Mouse (Mus musculus) c-Kit-negative CD71-positive TER-119-positive erythroid progenitor cells, embryonic 14.5 days (primary cell): ENCODE measurements around the gene Aspdh.

Experiments
- DNase-seq: peaks from one replicate; pipeline ENCODE4 v3.0.0-alpha.2; 2013; ENCODE audit warnings: low read depth, low spot score

Aspdh gene

GRCm38 (mm10) chr7:44465111-44465510 is at the start of gene Aspdh:
Aspdh (plus strand) TSS chr7:44465391.
- DNase-seq, result no peak

- DNase-seq, result no peak
Measured at GRCm38 (mm10) chr7:44427666-44428065, 37.5 kb upstream of the Aspdh start.

- no peak for DNase-seq
Measured at GRCm38 (mm10) chr7:44428171-44428950, 36.8 kb upstream of the Aspdh start.

GRCm38 (mm10) chr7:44428968-44429521 is 36.1 kb upstream of the Aspdh start, which contains the start of gene Lrrc4b:
Lrrc4b (plus strand) TSS chr7:44429018.
- DNase-seq, result no peak

- DNase-seq, result no peak
Measured at GRCm38 (mm10) chr7:44429534-44430488, 35.4 kb upstream of the Aspdh start.

- DNase-seq, result no peak
Measured at GRCm38 (mm10) chr7:44432550-44432949, 32.6 kb upstream of the Aspdh start.

- DNase-seq, result peak; percentile 67
Measured at GRCm38 (mm10) chr7:44433371-44433770, 31.8 kb upstream of the Aspdh start.

- no peak for DNase-seq
Measured at GRCm38 (mm10) chr7:44434089-44434488, 31.1 kb upstream of the Aspdh start.

GRCm38 (mm10) chr7:44435796-44436195 is 29.4 kb upstream of the Aspdh start:
- DNase-seq, result no peak

GRCm38 (mm10) chr7:44436267-44436666 is 28.9 kb upstream of the Aspdh start:
- no peak for DNase-seq

- DNase-seq, result no peak
Measured at GRCm38 (mm10) chr7:44437188-44437587, 28.0 kb upstream of the Aspdh start.

GRCm38 (mm10) chr7:44437933-44438332 is 27.3 kb upstream of the Aspdh start:
- no peak for DNase-seq

- DNase-seq, result no peak
Measured at GRCm38 (mm10) chr7:44439696-44440095, 25.5 kb upstream of the Aspdh start.

GRCm38 (mm10) chr7:44440479-44440878 is 24.7 kb upstream of the Aspdh start:
- DNase-seq, result no peak

- DNase-seq, result no peak
Measured at GRCm38 (mm10) chr7:44441180-44441579, 24.0 kb upstream of the Aspdh start.

GRCm38 (mm10) chr7:44441648-44442109 is 23.5 kb upstream of the Aspdh start:
- no peak for DNase-seq

GRCm38 (mm10) chr7:44442407-44442821 is 22.8 kb upstream of the Aspdh start:
- DNase-seq, result no peak

GRCm38 (mm10) chr7:44443268-44444173 is 21.7 kb upstream of the Aspdh start:
- DNase-seq, result no peak

- no peak for DNase-seq
Measured at GRCm38 (mm10) chr7:44444886-44445527, 20.2 kb upstream of the Aspdh start.

GRCm38 (mm10) chr7:44445528-44445923 is 19.7 kb upstream of the Aspdh start:
- DNase-seq, result no peak
